Mouse (Mus musculus) adipocyte (in vitro differentiated cells): ENCODE data around the gene Abcc6.
"Not testable (repeated sequence)": the region's sequence is repeated elsewhere in the genome, so short reads cannot be mapped to it uniquely, and the experiment has no call there.

Experiments used
- DNase-seq: peaks from one replicate; pipeline ENCODE4 v3.0.0-alpha.2; 2016; ENCODE audit warnings: low spot score

The Abcc6 gene

GRCm38 (mm10) chr7:45933766-45934165, 96.3 kb downstream of the Abcc6 start:
- not testable (repeated sequence) for DNase-seq

- no peak for DNase-seq
Measured at GRCm38 (mm10) chr7:45929688-45930087, 100.4 kb downstream of the Abcc6 start.

GRCm38 (mm10) chr7:45928626-45929295, 101.3 kb downstream of the Abcc6 start:
- no peak for DNase-seq

GRCm38 (mm10) chr7:45924429-45924816, 105.7 kb downstream of the Abcc6 start:
- DNase-seq = no peak

GRCm38 (mm10) chr7:45923762-45924428, 106.2 kb downstream of the Abcc6 start, which contains the start of gene Ccdc114:
Ccdc114 (plus strand) TSS chr7:45924072.
- DNase-seq = peak; percentile 34

GRCm38 (mm10) chr7:45922928-45923761, 107.0 kb downstream of the Abcc6 start:
- DNase-seq = peak; percentile 81

GRCm38 (mm10) chr7:45921950-45922600, 108.0 kb downstream of the Abcc6 start:
- DNase-seq = no peak

GRCm38 (mm10) chr7:45921242-45921621, 108.9 kb downstream of the Abcc6 start, which contains the start of gene Emp3:
Emp3 (minus strand) TSS chr7:45921404.
- no peak for DNase-seq

GRCm38 (mm10) chr7:45920583-45921241, 109.4 kb downstream of the Abcc6 start:
- no peak for DNase-seq

GRCm38 (mm10) chr7:45919761-45920160, 110.3 kb downstream of the Abcc6 start:
- no peak for DNase-seq

GRCm38 (mm10) chr7:45919083-45919671, 110.9 kb downstream of the Abcc6 start:
- no peak for DNase-seq

- no peak for DNase-seq
Measured at GRCm38 (mm10) chr7:45917926-45918325, 112.2 kb downstream of the Abcc6 start.
